Mouse (Mus musculus) limb, embryonic 15.5 days (tissue): ENCODE measurements at regions not wholly inside any gene's neighbourhood (a gene's known extent, or its start where the extent isn't known, plus 50 kb on each side); places are given as distances from the start of the nearest gene placed in this dataset.

Experiments
- ATAC-seq: fragments of 200-750 bp; cut with Nextera tagmentation; 2 replicates; pipeline ENCODE4 v1.8.0; 2017; ENCODE audit warnings: low read depth, moderate TSS enrichment; ENCODE audit not compliant: insufficient number of reproducible peaks, low FRiP score, low TSS enrichment
- H3K27ac ChIP-seq: fragments of 300-500 bp; sonication (generic); 2 replicates; pipeline ENCODE4 v1.5.1; 2015; ENCODE audit warnings: moderate library complexity, mild to moderate bottlenecking, inconsistent platforms
- H3K27me3 ChIP-seq: fragments of 300-500 bp; sonication (generic); 2 replicates; pipeline ENCODE4 v1.6.1; 2015; ENCODE audit warnings: inconsistent platforms
- H3K36me3 ChIP-seq: fragments of 300-500 bp; sonication (generic); 2 replicates; pipeline ENCODE4 v1.6.1; 2015; ENCODE audit warnings: inconsistent platforms
- H3K4me1 ChIP-seq: fragments of 300-500 bp; sonication (generic); 2 replicates; pipeline ENCODE4 v1.6.1; 2015; ENCODE audit warnings: inconsistent platforms
- H3K4me2 ChIP-seq: fragments of 300-500 bp; sonication (generic); 2 replicates; pipeline ENCODE4 v1.6.1; 2015; ENCODE audit warnings: mild to moderate bottlenecking, inconsistent platforms
- H3K4me3 ChIP-seq: fragments of 300-500 bp; sonication (generic); 2 replicates; pipeline ENCODE4 v1.5.1; 2015; ENCODE audit warnings: mild to moderate bottlenecking, inconsistent platforms
- H3K9ac ChIP-seq: fragments of 300-500 bp; sonication (generic); 2 replicates; pipeline ENCODE4 v1.6.1; 2015; ENCODE audit warnings: inconsistent platforms
- H3K9me3 ChIP-seq: fragments of 300-500 bp; sonication (generic); 2 replicates; pipeline ENCODE4 v1.6.1; 2016; ENCODE audit warnings: inconsistent platforms
- WGBS: fragments of 180-500 bp; shearing (Covaris S2); methylation state at CpG from one replicate; pipeline ENCODE4 v1.1.7; 2015; 5-methylcytosine and 5-hydroxymethylcytosine counted together

- no peak overlapping the region for H3K4me3 ChIP-seq
- H3K9ac ChIP-seq, result no peak overlapping the region
- H3K4me1 ChIP-seq, result no peaks in the 10 kb centered on the region
- 75% methylated on average over 3 of the region's 3 CpGs for WGBS
- no peaks in the 10 kb centered on the region for H3K36me3 ChIP-seq
- no peaks in the 10 kb centered on the region for H3K27me3 ChIP-seq
- H3K27ac ChIP-seq, result no peak overlapping the region
- no peak for ATAC-seq
- no peaks in the 10 kb centered on the region for H3K9me3 ChIP-seq
- no peak overlapping the region for H3K4me2 ChIP-seq
Observed at GRCm38 (mm10) chr11:25538641-25539258, 671.8 kb downstream of the 5730522E02Rik start.

- Histone ChIP-seq H3K4me3 (no peak overlapping the region), H3K4me1 (0 out of 2 replicates have a peak, but pooled peaks cover 2% of the 10 kb centered on the region), H3K36me3 (no peaks in the 10 kb centered on the region), H3K27me3 (no peaks in the 10 kb centered on the region), H3K4me2 (no peak overlapping the region), H3K9ac (no peak overlapping the region), H3K27ac (no peak overlapping the region), H3K9me3 (no peaks in the 10 kb centered on the region)
- no peak for ATAC-seq
- WGBS, result 56% methylated on average over 7 of the region's 7 CpGs
Observed at GRCm38 (mm10) chr11:25536069-25536468, 674.5 kb downstream of the 5730522E02Rik start.

GRCm38 (mm10) chr11:25533081-25533480, 677.5 kb downstream of the 5730522E02Rik start:
- Histone ChIP-seq H3K9me3 (no peaks in the 10 kb centered on the region), H3K4me2 (no peak overlapping the region), H3K36me3 (no peaks in the 10 kb centered on the region), H3K4me3 (no peak overlapping the region), H3K9ac (no peak overlapping the region), H3K4me1 (0 out of 2 replicates have a peak, but pooled peaks cover 2% of the 10 kb centered on the region), H3K27ac (no peak overlapping the region), H3K27me3 (no peaks in the 10 kb centered on the region)
- 5% methylated on average over 2 of the region's 2 CpGs for WGBS
- no peak for ATAC-seq

GRCm38 (mm10) chr11:25531668-25532398, 678.7 kb downstream of the 5730522E02Rik start:
- no peaks in the 10 kb centered on the region for H3K36me3 ChIP-seq
- WGBS, result 62% methylated on average over 9 of the region's 9 CpGs
- no peak overlapping the region for H3K4me2 ChIP-seq
- H3K27ac ChIP-seq, result no peak overlapping the region
- no peaks in the 10 kb centered on the region for H3K27me3 ChIP-seq
- H3K4me1 ChIP-seq, result 0 out of 2 replicates have a peak, but pooled peaks cover 2% of the 10 kb centered on the region
- H3K9me3 ChIP-seq, result no peaks in the 10 kb centered on the region
- H3K9ac ChIP-seq, result no peak overlapping the region
- H3K4me3 ChIP-seq, result no peak overlapping the region
- no peak for ATAC-seq

- H3K9ac ChIP-seq, result no peak overlapping the region
- H3K9me3 ChIP-seq, result no peaks in the 10 kb centered on the region
- no peak overlapping the region for H3K4me3 ChIP-seq
- WGBS, result 61% methylated on average over 5 of the region's 5 CpGs
- no peak overlapping the region for H3K27ac ChIP-seq
- H3K4me2 ChIP-seq, result no peak overlapping the region
- no peaks in the 10 kb centered on the region for H3K4me1 ChIP-seq
- ATAC-seq, result no peak
- H3K36me3 ChIP-seq, result no peaks in the 10 kb centered on the region
- no peaks in the 10 kb centered on the region for H3K27me3 ChIP-seq
Observed at GRCm38 (mm10) chr11:25528056-25528455, 682.5 kb downstream of the 5730522E02Rik start.

- Histone ChIP-seq H3K9me3 (no peaks in the 10 kb centered on the region), H3K27ac (no peak overlapping the region), H3K4me2 (no peak overlapping the region), H3K36me3 (no peaks in the 10 kb centered on the region), H3K4me1 (no peaks in the 10 kb centered on the region), H3K9ac (no peak overlapping the region), H3K4me3 (no peak overlapping the region), H3K27me3 (no peaks in the 10 kb centered on the region)
- no peak for ATAC-seq
- 64% methylated on average over 2 of the region's 2 CpGs for WGBS
Observed at GRCm38 (mm10) chr11:25518903-25519302, 691.7 kb downstream of the 5730522E02Rik start.

- ATAC-seq, result no peak
- H3K36me3 ChIP-seq, result no peaks in the 10 kb centered on the region
- H3K4me3 ChIP-seq, result no peak overlapping the region
- H3K27me3 ChIP-seq, result no peaks in the 10 kb centered on the region
- H3K27ac ChIP-seq, result no peak overlapping the region
- H3K4me1 ChIP-seq, result no peaks in the 10 kb centered on the region
- no peak overlapping the region for H3K9ac ChIP-seq
- no peaks in the 10 kb centered on the region for H3K9me3 ChIP-seq
- H3K4me2 ChIP-seq, result no peak overlapping the region
- 87% methylated on average over 1 of the region's 1 CpGs for WGBS
Observed at GRCm38 (mm10) chr11:25518131-25518530, 692.4 kb downstream of the 5730522E02Rik start.

GRCm38 (mm10) chr11:25505500-25505899, 705.1 kb downstream of the 5730522E02Rik start:
- ATAC-seq, result no peak
- Histone ChIP-seq H3K36me3 (no peaks in the 10 kb centered on the region), H3K27me3 (no peaks in the 10 kb centered on the region), H3K4me1 (no peaks in the 10 kb centered on the region), H3K27ac (no peak overlapping the region), H3K9ac (no peak overlapping the region), H3K4me3 (no peak overlapping the region), H3K9me3 (no peaks in the 10 kb centered on the region), H3K4me2 (no peak overlapping the region)
- WGBS, result 56% methylated on average over 3 of the region's 3 CpGs

GRCm38 (mm10) chr11:25473682-25474365, 736.7 kb downstream of the 5730522E02Rik start:
- Histone ChIP-seq H3K9ac (no peak overlapping the region), H3K9me3 (no peaks in the 10 kb centered on the region), H3K4me3 (no peak overlapping the region), H3K36me3 (no peaks in the 10 kb centered on the region), H3K4me2 (no peak overlapping the region), H3K27me3 (no peaks in the 10 kb centered on the region), H3K27ac (no peak overlapping the region), H3K4me1 (no peaks in the 10 kb centered on the region)
- 64% methylated on average over 2 of the region's 2 CpGs for WGBS
- ATAC-seq, result no peak

GRCm38 (mm10) chr11:25469819-25470218, 740.7 kb downstream of the 5730522E02Rik start:
- no peak for ATAC-seq
- Histone ChIP-seq H3K36me3 (no peaks in the 10 kb centered on the region), H3K4me2 (no peak overlapping the region), H3K9me3 (no peaks in the 10 kb centered on the region), H3K27ac (no peak overlapping the region), H3K9ac (no peak overlapping the region), H3K4me1 (no peaks in the 10 kb centered on the region), H3K27me3 (no peaks in the 10 kb centered on the region), H3K4me3 (no peak overlapping the region)
- 78% methylated on average over 6 of the region's 6 CpGs for WGBS

GRCm38 (mm10) chr11:25437206-25437605, 773.4 kb downstream of the 5730522E02Rik start:
- Histone ChIP-seq H3K4me3 (no peak overlapping the region), H3K4me2 (no peak overlapping the region), H3K36me3 (no peaks in the 10 kb centered on the region), H3K27ac (no peak overlapping the region), H3K27me3 (no peaks in the 10 kb centered on the region), H3K4me1 (no peaks in the 10 kb centered on the region), H3K9me3 (no peaks in the 10 kb centered on the region), H3K9ac (no peak overlapping the region)
- 87% methylated on average over 1 of the region's 1 CpGs for WGBS
- ATAC-seq, result no peak

- Histone ChIP-seq H3K27ac (no peak overlapping the region), H3K4me3 (no peak overlapping the region), H3K36me3 (no peaks in the 10 kb centered on the region), H3K27me3 (no peaks in the 10 kb centered on the region), H3K9ac (no peak overlapping the region), H3K9me3 (no peaks in the 10 kb centered on the region), H3K4me2 (no peak overlapping the region), H3K4me1 (no peaks in the 10 kb centered on the region)
- WGBS, result 27% methylated on average over 1 of the region's 1 CpGs
- ATAC-seq, result no peak
Observed at GRCm38 (mm10) chr11:25435645-25436044, 774.9 kb downstream of the 5730522E02Rik start.
